Mouse (Mus musculus): ENCODE measurements at regions not wholly inside any gene's neighbourhood (a gene's known extent, or its start where the extent isn't known, plus 50 kb on each side); places are given as distances from the start of the nearest gene placed in this dataset.

GRCm38 (mm10) chr14:120669665-120670064 lies 191.4 kb downstream of the Rap2a start:
- no peak for TF ChIP-seq USF1 (IDR thresholded peaks at IDR 0.05; ENCODE audit: low read depth)
- no peak for TF ChIP-seq POLR2A (IDR thresholded peaks at IDR 0.05; ENCODE audit: insufficient read length, low read depth)
- no peak for TF ChIP-seq MYOD1 (IDR thresholded peaks at IDR 0.05; ENCODE audit: control insufficient read depth in 1 of 3, insufficient read length in 2 of 3, low read depth in 2 of 3)
- TF ChIP-seq SRF (IDR thresholded peaks at IDR 0.05; ENCODE audit: control insufficient read depth, insufficient read length, low read depth): no peak
- no peak for TF ChIP-seq POLR2AphosphoS2 (IDR thresholded peaks at IDR 0.05; ENCODE audit: insufficient read length, low read depth)
- no peak for TF ChIP-seq MAX (IDR thresholded peaks at IDR 0.05; ENCODE audit: low read depth)
- TF ChIP-seq MYOG (IDR thresholded peaks at IDR 0.05; ENCODE audit: control insufficient read depth in 1 of 3, insufficient read depth in 1 of 3, insufficient read length in 2 of 3, low read depth in 2 of 3): no peak
